Mouse (Mus musculus): ENCODE data around the gene Srpk1. TPM values are rescaled to one million over a fixed set of nuclear protein-coding genes. Genes with fewer than 3 reads are reported as not detected.

Srpk1 gene
- polyA plus RNA-seq (2012), result 46.2 and 97.6 TPM in 2 replicates

- TF ChIP-seq GATA1 (IDR thresholded peaks at IDR 0.05; ENCODE audit: low read length), result no peak
These were observed at the start of gene Srpk1 for GRCm38 (mm10) chr17:28622300-28622759. Srpk1 (minus strand) TSS chr17:28622709.

- TF ChIP-seq GATA1 (IDR thresholded peaks at IDR 0.05; ENCODE audit: low read length), result no peak
These were observed 37.1 kb upstream of the Srpk1 start for GRCm38 (mm10) chr17:28659564-28659963.

- no peak for TF ChIP-seq GATA1 (IDR thresholded peaks at IDR 0.05; ENCODE audit: low read length)
These were observed 35.4 kb upstream of the Srpk1 start for GRCm38 (mm10) chr17:28657936-28658335.

- no peak for TF ChIP-seq GATA1 (IDR thresholded peaks at IDR 0.05; ENCODE audit: low read length)
These were observed 27.8 kb upstream of the Srpk1 start for GRCm38 (mm10) chr17:28650268-28650667.

- TF ChIP-seq GATA1 (IDR thresholded peaks at IDR 0.05; ENCODE audit: low read length), result no peak
These were observed 26.3 kb upstream of the Srpk1 start for GRCm38 (mm10) chr17:28648607-28649370.

GRCm38 (mm10) chr17:28646221-28646620 lies 23.7 kb upstream of the Srpk1 start:
- no peak for TF ChIP-seq GATA1 (IDR thresholded peaks at IDR 0.05; ENCODE audit: low read length)

- no peak for TF ChIP-seq GATA1 (IDR thresholded peaks at IDR 0.05; ENCODE audit: low read length)
These were observed 21.6 kb upstream of the Srpk1 start for GRCm38 (mm10) chr17:28644112-28644511.

- no peak for TF ChIP-seq GATA1 (IDR thresholded peaks at IDR 0.05; ENCODE audit: low read length)
These were observed 21.2 kb upstream of the Srpk1 start for GRCm38 (mm10) chr17:28643697-28644096.

GRCm38 (mm10) chr17:28640113-28640512 lies 17.6 kb upstream of the Srpk1 start:
- TF ChIP-seq GATA1 (IDR thresholded peaks at IDR 0.05; ENCODE audit: low read length), result no peak

GRCm38 (mm10) chr17:28637711-28638690 lies 15.5 kb upstream of the Srpk1 start:
- no peak for TF ChIP-seq GATA1 (IDR thresholded peaks at IDR 0.05; ENCODE audit: low read length)

GRCm38 (mm10) chr17:28635842-28636241 lies 13.3 kb upstream of the Srpk1 start:
- TF ChIP-seq GATA1 (IDR thresholded peaks at IDR 0.05; ENCODE audit: low read length), result no peak

GRCm38 (mm10) chr17:28629125-28629524 lies 6.6 kb upstream of the Srpk1 start:
- no peak for TF ChIP-seq GATA1 (IDR thresholded peaks at IDR 0.05; ENCODE audit: low read length)

- no peak for TF ChIP-seq GATA1 (IDR thresholded peaks at IDR 0.05; ENCODE audit: low read length)
These were observed 6.0 kb upstream of the Srpk1 start for GRCm38 (mm10) chr17:28628248-28629124.

- TF ChIP-seq GATA1 (IDR thresholded peaks at IDR 0.05; ENCODE audit: low read length), result no peak
These were observed 4.4 kb upstream of the Srpk1 start for GRCm38 (mm10) chr17:28626937-28627336.

GRCm38 (mm10) chr17:28625327-28625726 lies 2.8 kb upstream of the Srpk1 start:
- TF ChIP-seq GATA1 (IDR thresholded peaks at IDR 0.05; ENCODE audit: low read length), result no peak

All from G1E-ER4 (cell line).